Mouse (Mus musculus) cerebellum, adult 2 months (tissue): ENCODE measurements around the gene Ttc3.

Experiments
- CTCF ChIP-seq: fragments of 200-500 bp; IDR thresholded peaks from 2 replicates; pipeline ENCODE4 v1.5.1; 2011; ENCODE audit warnings: low read depth, mild to moderate bottlenecking, control low read depth, low read length, moderate library complexity, borderline replicate concordance; ENCODE audit not compliant: insufficient read depth
- POLR2A ChIP-seq: fragments of 200-500 bp; IDR thresholded peaks from 2 replicates; pipeline ENCODE4 v1.6.1; 2011; ENCODE audit warnings: low read length, control low read depth, borderline replicate concordance; ENCODE audit not compliant: insufficient read depth

DNA sequence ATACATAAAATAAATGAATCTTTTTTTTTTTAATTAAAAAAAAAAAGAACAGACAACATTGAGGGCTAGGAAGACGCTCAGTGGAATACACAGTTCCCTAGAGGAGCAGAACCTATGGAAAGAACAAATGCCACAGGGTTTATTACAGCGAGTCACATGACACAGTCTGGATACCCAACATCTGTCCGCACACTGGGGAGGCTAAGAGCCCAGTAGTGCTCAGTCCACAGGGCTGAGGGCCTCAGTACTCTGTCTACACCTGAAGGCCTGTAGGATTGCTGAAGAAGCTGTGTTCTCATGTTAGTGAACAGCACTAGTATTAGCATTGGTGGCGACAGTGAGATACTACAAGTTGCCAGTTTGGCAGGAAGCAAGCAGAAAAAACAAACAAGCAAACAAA is 42.3 kb downstream of the Ttc3 start:
- TF ChIP-seq CTCF = no peak
- TF ChIP-seq POLR2A = no peak
